Mouse (Mus musculus) Patski (cell line): Measurements from ENCODE around the gene Cyth2. TPM values are rescaled to one million over a fixed set of nuclear protein-coding genes. Genes with fewer than 3 reads are reported as not detected.

ENCODE experiments used
- ATAC-seq: fragments of 100-300 bp; one replicate; pipeline ENCODE4 v1.8.0; 2021
- CTCF ChIA-PET: fragments of 350-600 bp; sonication (Branson Sonifier 250); formaldehyde crosslinking; loops from one replicate; lab custom pipeline; 2022; ENCODE audit warnings: inconsistent platforms; lab: Charles Lee
- POLR2A ChIA-PET: fragments of 350-600 bp; sonication (Branson Sonifier 250); formaldehyde crosslinking; loops from one replicate; lab custom pipeline; 2022; ENCODE audit warnings: antibody characterized with exemption, inconsistent platforms; lab: Charles Lee
- DNase-seq: peaks from one replicate; pipeline ENCODE4 v3.0.0-alpha.2; 2011; ENCODE audit warnings: low read depth, low spot score
- H3K27me3 ChIP-seq: fragments of 371-371 bp; one replicate; pipeline ENCODE4 v1.5.1; 2021
- CTCF ChIP-seq: fragments of 100-300 bp; IDR thresholded peaks from one replicate; pipeline ENCODE4 v1.5.1; 2021
- in situ Hi-C: fragments of 300-500 bp; cut with MboI; formaldehyde crosslinking; loops from 3 replicates; pipeline ENCODE4 v1.11.1; 2018; ENCODE audit warnings: low pct_unique_long_range_greater_than_20kb, mixed read lengths
- polyA plus RNA-seq: library from polyadenylated mRNA; unstranded; gene quantifications from one replicate; pipeline ENCODE4 v1.2.3, GENCODE M21; 2021

Gene Cyth2
- polyA plus RNA-seq, 1 experiment from 2014 or later, result 149 TPM

GRCm38 (mm10) chr7:45786661-45787413 lies 27.5 kb downstream of the Cyth2 start:
- ChIA-PET CTCF (interaction anchor here (1.1 kb wide), 1 partner anchor 15 kb away, joined by 3 read pairs; no protein-coding TSS in a partner anchor), POLR2A (no interaction called here)
- DNase-seq (no peak), ATAC-seq (no peak)
- TF ChIP-seq CTCF, result no peak
- in situ Hi-C loops, result no loop called here
- no peaks in the 10 kb centered on the region for H3K27me3 ChIP-seq

DNA sequence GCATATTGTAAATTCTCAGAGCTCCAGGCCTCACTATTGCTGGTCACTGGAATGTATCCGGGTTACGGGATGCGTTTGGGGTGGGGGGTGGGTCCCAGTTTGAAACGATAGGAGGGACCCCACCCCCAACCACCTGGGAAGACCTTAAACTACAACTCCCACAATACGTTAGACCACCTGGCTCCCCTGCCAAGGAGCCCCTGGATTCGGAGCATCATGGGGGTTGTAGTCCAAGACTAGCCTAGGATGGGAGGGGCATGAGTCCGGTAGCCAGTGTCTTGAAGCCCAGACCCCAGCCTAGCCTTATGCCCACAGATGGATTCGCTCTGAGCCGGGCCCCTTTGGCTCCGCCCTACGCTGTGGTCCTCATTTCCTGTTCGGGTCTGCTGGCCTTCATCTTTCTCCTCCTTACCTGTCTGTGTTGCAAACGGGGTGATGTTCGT lies 28.2 kb downstream of the Cyth2 start:
- H3K27me3 ChIP-seq, result no peaks in the 10 kb centered on the region
- no peak for TF ChIP-seq CTCF
- CTCF ChIA-PET, result interaction anchor here (0.8 to 1.1 kb wide), 2 partner anchors 15 to 39 kb away, joined by 3 read pairs; no protein-coding TSS in a partner anchor
- ATAC-seq, result no peak
- POLR2A ChIA-PET, result interaction anchor here (1.2 kb wide), 1 partner anchor 14 kb away, joined by 3 read pairs; no protein-coding TSS in a partner anchor
- in situ Hi-C loops, result no loop called here
- no peak for DNase-seq

- ChIA-PET CTCF (interaction anchor here (0.8 to 1.2 kb wide), 3 partner anchors 16 to 39 kb away, joined by 3 to 4 read pairs (median 3); no protein-coding TSS in a partner anchor), POLR2A (interaction anchor here (1.2 to 1.5 kb wide), 2 partner anchors 14 to 44 kb away, joined by 3 read pairs; no protein-coding TSS in a partner anchor)
- ATAC-seq (peak; percentile 28), DNase-seq (no peak)
- in situ Hi-C loops, result no loop called here
- TF ChIP-seq CTCF, result no peak
- no peaks in the 10 kb centered on the region for H3K27me3 ChIP-seq
Measured at GRCm38 (mm10) chr7:45785388-45786135, 28.8 kb downstream of the Cyth2 start.

- CTCF ChIA-PET, result interaction anchor here (1.2 kb wide), 2 partner anchors 17 to 31 kb away, joined by 3 to 4 read pairs; no protein-coding TSS in a partner anchor
Measured at GRCm38 (mm10) chr7:45784524-45785372, 29.6 kb downstream of the Cyth2 start, which contains the start of gene Sult2b1. Gene Sult2b1 (minus strand): TSS chr7:45784669.

GRCm38 (mm10) chr7:45783511-45784091 lies 30.8 kb downstream of the Cyth2 start, which contains the start of gene Lmtk3:
Gene Lmtk3 (plus strand): TSS chr7:45783738.
- CTCF ChIA-PET, result interaction anchor here (1.2 to 1.6 kb wide), 2 partner anchors 30 to 44 kb away, joined by 3 to 5 read pairs; no protein-coding TSS in a partner anchor
- POLR2A ChIA-PET, result no interaction called here

More at GRCm38 (mm10) chr7:45784524-45785372, 29.6 kb downstream of the Cyth2 start, which contains the start of gene Sult2b1:
- DNase-seq (peak; percentile 51), ATAC-seq (peak; percentile 36)
- in situ Hi-C loops, result no loop called here
- no peak for TF ChIP-seq CTCF
- no peaks in the 10 kb centered on the region for H3K27me3 ChIP-seq
- POLR2A ChIA-PET, result interaction anchor here (0.6 to 1.5 kb wide), 3 partner anchors 9 to 43 kb away, joined by 3 read pairs; no protein-coding TSS in a partner anchor

GRCm38 (mm10) chr7:45782271-45782670 lies 32.1 kb downstream of the Cyth2 start:
- ATAC-seq (no peak), DNase-seq (no peak)
- in situ Hi-C loops, result no loop called here

More at GRCm38 (mm10) chr7:45783511-45784091, 30.8 kb downstream of the Cyth2 start, which contains the start of gene Lmtk3:
- in situ Hi-C loops, result no loop called here
- ATAC-seq (no peak), DNase-seq (no peak)
- H3K27me3 ChIP-seq, result no peaks in the 10 kb centered on the region
- no peak for TF ChIP-seq CTCF

DNA sequence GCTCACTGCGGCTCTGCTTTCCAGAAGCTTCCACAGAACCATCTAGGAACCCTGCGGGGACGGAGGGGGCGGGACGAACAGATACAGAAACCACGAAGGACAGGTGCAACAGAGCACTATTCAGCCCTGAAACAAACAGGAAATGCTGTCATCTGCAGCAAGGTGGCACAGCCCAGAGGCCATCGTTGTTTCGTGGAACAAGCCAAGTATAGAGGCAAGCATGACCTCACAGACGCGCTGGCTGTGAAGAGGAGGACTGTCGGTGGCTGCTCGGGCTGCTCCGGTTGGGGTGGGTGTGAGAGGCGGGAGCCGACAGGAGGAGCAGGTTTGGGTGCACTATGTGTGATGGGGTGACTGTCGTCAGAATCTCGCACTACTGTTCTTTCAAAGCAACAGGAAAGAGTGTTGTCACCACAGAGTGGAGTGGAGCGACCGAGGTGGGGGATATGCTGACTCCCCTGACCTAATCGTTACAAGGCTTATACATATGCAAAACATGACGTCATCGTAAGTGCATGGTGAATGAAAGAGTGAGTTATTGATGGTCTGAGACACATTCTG lies 35.2 kb downstream of the Cyth2 start:
- ATAC-seq, result no peak
- ChIA-PET POLR2A (no interaction called here), CTCF (no interaction called here)
- no peak for TF ChIP-seq CTCF
- no peak for DNase-seq
- in situ Hi-C loops, result no loop called here
- H3K27me3 ChIP-seq, result no peaks in the 10 kb centered on the region

More at GRCm38 (mm10) chr7:45782271-45782670, 32.1 kb downstream of the Cyth2 start:
- no peaks in the 10 kb centered on the region for H3K27me3 ChIP-seq
- TF ChIP-seq CTCF, result no peak
- ChIA-PET POLR2A (interaction anchor here (0.6 kb wide), 1 partner anchor 16 kb away, joined by 5 read pairs; no protein-coding TSS in a partner anchor), CTCF (interaction anchor here (0.8 to 1.6 kb wide), 2 partner anchors 43 to 65 kb away, joined by 3 to 5 read pairs; partner anchors contain the start of gene Sphk2)

GRCm38 (mm10) chr7:45775237-45775636 lies 39.1 kb downstream of the Cyth2 start:
- ChIA-PET POLR2A (interaction anchor here (0.7 kb wide), 1 partner anchor 10 kb away, joined by 3 read pairs; the partner anchor contains the start of gene Sult2b1), CTCF (interaction anchor here (0.9 kb wide), 1 partner anchor 26 kb away, joined by 3 read pairs; no protein-coding TSS in a partner anchor)
- DNase-seq (no peak), ATAC-seq (no peak)
- no peaks in the 10 kb centered on the region for H3K27me3 ChIP-seq
- no peak for TF ChIP-seq CTCF
- in situ Hi-C loops, result no loop called here
